Mouse (Mus musculus): Measurements from ENCODE around the gene Zfp59.

- TF ChIP-seq E2F4 (IDR thresholded peaks at IDR 0.05; ENCODE audit: borderline replicate concordance, low read depth, low read length) = no peak
- TF ChIP-seq USF1 (IDR thresholded peaks at IDR 0.05; ENCODE audit: low read depth, low read length) = no peak
- no peak for TF ChIP-seq CTCF (IDR thresholded peaks at IDR 0.05 in 2 of 3, conservative IDR thresholded peaks at IDR 0.05 in 1 of 3; ENCODE audit: control insufficient read depth in 1 of 3, insufficient read depth in 1 of 3, low read depth in 2 of 3, low read length in 3 of 3, poor library complexity in 1 of 3, severe bottlenecking in 1 of 3)
- TF ChIP-seq ZC3H11A (IDR thresholded peaks at IDR 0.05; ENCODE audit: low read depth, low read length) = no peak
- TF ChIP-seq MEF2A (IDR thresholded peaks at IDR 0.05; ENCODE audit: extremely low read depth, insufficient replicate concordance, low read depth, low read length, poor library complexity, severe bottlenecking) = no peak
- TF ChIP-seq POLR2A (IDR thresholded peaks at IDR 0.05; ENCODE audit: control insufficient read depth in 1 of 2, insufficient read depth in 1 of 2, low read depth in 1 of 2, low read length in 2 of 2, poor library complexity in 1 of 2) = no peak
- no peak for TF ChIP-seq GATA1 (IDR thresholded peaks at IDR 0.05; ENCODE audit: low read depth, low read length)
- TF ChIP-seq JUND (IDR thresholded peaks at IDR 0.05; ENCODE audit: low read depth, low read length) = no peak
Observed at GRCm38 (mm10) chr7:27794566-27794965, 43.8 kb upstream of the Zfp59 start.

Data from MEL (cell line).